Mouse (Mus musculus): ENCODE measurements around the gene 1700037H04Rik. TPM values are rescaled to one million over a fixed set of nuclear protein-coding genes. Genes with fewer than 3 reads are reported as not detected.

1700037H04Rik gene
- polyA plus RNA-seq, 1 experiment from 2014 or later, result 59.5 TPM

GRCm38 (mm10) chr2:131177932-131178331 is 18.1 kb upstream of the 1700037H04Rik start:
- Histone ChIP-seq H3K9me3 (replicated peaks) (no peaks in the 10 kb centered on the region), H3K9ac (0 out of 2 replicates have a peak overlapping the region, but pooled peaks have one; percentile 96), H3K27me3 (peaks cover 10% of the 10 kb centered on the region), H3K27ac (no peak overlapping the region), H3K4me2 (peak overlapping the region; percentile 93), H3K4me1 (replicated peaks) (peaks cover 47% of the 10 kb centered on the region), H3K36me3 (no peaks in the 10 kb centered on the region), H3K4me3 (peak overlapping the region; percentile 78)
- no peak for ATAC-seq (replicated peaks; ENCODE audit: insufficient number of reproducible peaks, insufficient read depth, low FRiP score, low read depth)
- WGBS, result 90% methylated on average over 9 of the region's 9 CpGs

- WGBS, result 60% methylated on average over 5 of the region's 5 CpGs
- H3K9ac ChIP-seq, result no peak overlapping the region
- no peaks in the 10 kb centered on the region for H3K36me3 ChIP-seq
- ATAC-seq (replicated peaks; ENCODE audit: insufficient number of reproducible peaks, insufficient read depth, low FRiP score, low read depth), result no peak
- H3K4me2 ChIP-seq, result peak overlapping the region; percentile 93; the same call in 1 of the 2 replicates
- peaks cover 51% of the 10 kb centered on the region for H3K4me1 ChIP-seq (replicated peaks)
- no peak overlapping the region for H3K4me3 ChIP-seq
- H3K27me3 ChIP-seq, result peaks cover 25% of the 10 kb centered on the region
- no peaks in the 10 kb centered on the region for H3K9me3 ChIP-seq (replicated peaks)
- no peak overlapping the region for H3K27ac ChIP-seq
Observed at GRCm38 (mm10) chr2:131176491-131176890, 16.6 kb upstream of the 1700037H04Rik start.

GRCm38 (mm10) chr2:131175945-131176309 is 16.0 kb upstream of the 1700037H04Rik start:
- peaks cover 55% of the 10 kb centered on the region for H3K4me1 ChIP-seq (replicated peaks)
- peaks cover 30% of the 10 kb centered on the region for H3K27me3 ChIP-seq
- 98% methylated on average over 1 of the region's 1 CpGs for WGBS
- no peak for ATAC-seq (replicated peaks; ENCODE audit: insufficient number of reproducible peaks, insufficient read depth, low FRiP score, low read depth)
- H3K36me3 ChIP-seq, result no peaks in the 10 kb centered on the region
- H3K4me3 ChIP-seq, result no peak overlapping the region
- no peaks in the 10 kb centered on the region for H3K9me3 ChIP-seq (replicated peaks)
- no peak overlapping the region for H3K9ac ChIP-seq
- H3K27ac ChIP-seq, result no peak overlapping the region
- H3K4me2 ChIP-seq, result 0 out of 2 replicates have a peak overlapping the region, but pooled peaks have one; percentile 93

DNA sequence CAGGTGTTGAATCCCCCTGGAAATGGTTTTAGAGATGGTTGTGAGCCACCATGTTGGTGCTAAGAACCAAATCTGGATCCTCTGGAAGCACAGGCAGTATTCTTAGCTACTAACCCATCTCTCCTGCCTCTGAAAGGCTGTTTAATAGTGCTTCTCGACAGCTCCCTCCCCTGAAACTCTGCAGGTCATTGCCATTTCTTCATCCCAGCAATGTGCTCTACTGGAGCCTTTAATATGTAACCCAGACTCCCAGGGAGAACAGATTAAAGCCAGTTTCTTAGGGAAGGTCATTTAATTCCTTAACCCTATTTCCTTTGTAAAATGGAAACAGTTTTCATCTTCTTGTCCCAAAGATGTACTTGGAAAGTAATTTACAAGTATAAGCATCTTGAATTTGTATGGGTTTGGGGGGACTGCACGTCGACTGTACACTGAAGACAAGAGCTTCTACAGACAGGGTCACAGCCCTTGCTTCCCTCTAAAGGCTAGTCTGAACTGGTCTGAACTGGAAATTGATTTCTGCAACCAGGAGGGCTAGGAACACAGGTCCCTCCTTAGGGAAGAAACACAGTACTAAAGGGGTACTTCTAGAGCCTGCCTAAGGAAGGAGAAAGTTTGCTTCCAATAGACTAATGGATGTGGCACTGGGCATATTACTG is 15.5 kb upstream of the 1700037H04Rik start:
- WGBS, result 79% methylated on average over 3 of the region's 3 CpGs
- no peaks in the 10 kb centered on the region for H3K9me3 ChIP-seq (replicated peaks)
- H3K4me1 ChIP-seq (replicated peaks), result peaks cover 56% of the 10 kb centered on the region
- no peak overlapping the region for H3K4me2 ChIP-seq
- no peak overlapping the region for H3K27ac ChIP-seq
- H3K36me3 ChIP-seq, result no peaks in the 10 kb centered on the region
- H3K9ac ChIP-seq, result no peak overlapping the region
- H3K27me3 ChIP-seq, result peaks cover 35% of the 10 kb centered on the region
- no peak overlapping the region for H3K4me3 ChIP-seq
- ATAC-seq (replicated peaks; ENCODE audit: insufficient number of reproducible peaks, insufficient read depth, low FRiP score, low read depth), result no peak

DNA sequence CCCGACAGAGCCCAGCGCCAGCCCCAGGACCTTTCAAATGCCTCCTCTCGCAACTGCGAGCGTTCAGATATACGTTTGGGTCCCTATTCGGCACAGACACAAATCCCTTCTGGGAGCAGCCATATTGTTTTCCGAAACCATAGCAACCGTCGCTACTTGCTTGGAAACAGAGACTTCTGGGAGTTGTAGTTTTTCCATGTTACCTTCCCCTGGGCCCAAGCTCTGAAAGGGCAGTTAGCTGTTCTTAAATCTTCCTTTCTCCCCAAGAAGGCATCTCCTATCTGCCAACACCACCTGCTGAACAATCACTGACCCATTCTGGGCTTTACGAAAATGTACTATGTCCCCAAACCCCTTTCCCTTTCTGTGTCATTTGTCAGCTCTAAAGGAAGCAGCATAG is 14.8 kb upstream of the 1700037H04Rik start:
- H3K4me2 ChIP-seq, result peak overlapping the region; percentile 76
- peaks cover 52% of the 10 kb centered on the region for H3K4me1 ChIP-seq (replicated peaks)
- H3K4me3 ChIP-seq, result peak overlapping the region; percentile 42
- H3K36me3 ChIP-seq, result no peaks in the 10 kb centered on the region
- peaks cover 38% of the 10 kb centered on the region for H3K27me3 ChIP-seq
- 5% methylated on average over 11 of the region's 11 CpGs for WGBS
- H3K9ac ChIP-seq, result no peak overlapping the region
- no peaks in the 10 kb centered on the region for H3K9me3 ChIP-seq (replicated peaks)
- H3K27ac ChIP-seq, result no peak overlapping the region
- ATAC-seq (replicated peaks; ENCODE audit: insufficient number of reproducible peaks, insufficient read depth, low FRiP score, low read depth), result peak; percentile 47; the same call in 1 of the 2 replicates

DNA sequence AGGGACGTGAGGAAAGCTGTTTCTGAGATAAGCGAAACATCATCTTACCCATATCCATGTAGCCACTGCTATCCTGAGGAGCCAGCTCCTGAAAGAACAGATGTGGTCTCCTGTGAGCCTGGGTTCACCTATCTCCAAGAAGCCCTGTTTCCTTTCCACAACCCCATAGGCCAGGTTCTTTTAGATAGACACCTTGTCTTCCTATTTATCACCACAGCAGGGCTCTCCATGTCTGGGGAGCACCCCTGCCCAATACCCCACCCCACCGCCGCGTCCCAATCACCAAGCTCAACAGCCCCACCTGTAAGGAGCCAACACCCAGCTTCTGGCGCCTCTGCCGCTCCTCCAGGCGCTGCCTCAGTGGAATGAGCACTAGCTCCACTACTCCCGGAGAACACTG is 12.4 kb upstream of the 1700037H04Rik start:
- WGBS, result 44% methylated on average over 9 of the region's 9 CpGs
- Histone ChIP-seq H3K4me1 (replicated peaks) (peaks cover 30% of the 10 kb centered on the region), H3K36me3 (no peaks in the 10 kb centered on the region), H3K4me2 (no peak overlapping the region), H3K9ac (no peak overlapping the region), H3K9me3 (replicated peaks) (no peaks in the 10 kb centered on the region), H3K27me3 (peaks cover 42% of the 10 kb centered on the region), H3K4me3 (no peak overlapping the region), H3K27ac (no peak overlapping the region)
- ATAC-seq (replicated peaks; ENCODE audit: insufficient number of reproducible peaks, insufficient read depth, low FRiP score, low read depth), result no peak

DNA sequence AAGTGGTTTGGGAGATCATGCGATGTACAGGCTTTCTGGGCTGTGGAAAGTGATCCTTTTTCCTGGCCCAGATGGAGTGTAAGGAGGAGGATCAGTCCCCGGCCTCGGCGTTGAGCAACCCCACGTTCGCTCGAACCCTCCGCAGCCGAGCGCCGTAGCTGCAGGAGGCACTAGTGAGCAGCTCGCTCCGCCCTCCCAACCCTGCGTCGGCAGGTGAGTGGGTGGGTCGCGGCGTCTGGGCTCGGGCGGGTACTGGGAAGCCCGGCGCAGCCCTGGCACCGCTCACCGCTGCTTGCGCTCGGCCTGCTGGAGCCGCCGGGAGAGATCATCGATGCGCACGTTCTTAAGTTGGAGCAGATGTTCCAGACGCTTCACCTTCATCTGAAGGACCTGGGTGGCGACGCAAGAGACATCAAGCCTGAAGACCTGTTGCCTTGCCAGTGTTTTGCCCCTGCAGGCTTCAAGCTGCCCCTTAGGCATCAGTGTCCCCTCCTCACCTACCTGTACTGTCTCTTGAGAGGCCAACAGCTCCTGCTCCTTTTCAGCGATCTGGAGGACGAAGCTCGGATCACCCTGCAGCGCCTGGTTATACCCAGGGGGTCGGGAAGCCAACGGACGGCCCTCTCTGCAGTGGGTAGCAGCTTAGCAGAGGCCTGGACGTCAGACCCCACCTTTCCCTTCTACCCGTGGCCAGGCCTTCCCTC is 11.7 kb upstream of the 1700037H04Rik start:
- H3K4me1 ChIP-seq (replicated peaks), result peaks cover 22% of the 10 kb centered on the region
- H3K4me3 ChIP-seq, result peak overlapping the region; percentile 32
- 0 out of 2 replicates have a peak, but pooled peaks have one; percentile 23 for ATAC-seq (replicated peaks; ENCODE audit: insufficient number of reproducible peaks, insufficient read depth, low FRiP score, low read depth)
- H3K9ac ChIP-seq, result peak overlapping the region; percentile 19; the same call in 1 of the 2 replicates
- no peaks in the 10 kb centered on the region for H3K9me3 ChIP-seq (replicated peaks)
- no peak overlapping the region for H3K27ac ChIP-seq
- H3K27me3 ChIP-seq, result peaks cover 42% of the 10 kb centered on the region
- no peaks in the 10 kb centered on the region for H3K36me3 ChIP-seq
- WGBS, result 10% methylated on average over 43 of the region's 43 CpGs
- H3K4me2 ChIP-seq, result peak overlapping the region; percentile 59

GRCm38 (mm10) chr2:131170936-131171335 is 11.1 kb upstream of the 1700037H04Rik start:
- peaks cover 42% of the 10 kb centered on the region for H3K27me3 ChIP-seq
- H3K9me3 ChIP-seq (replicated peaks), result no peaks in the 10 kb centered on the region
- no peak for ATAC-seq (replicated peaks; ENCODE audit: insufficient number of reproducible peaks, insufficient read depth, low FRiP score, low read depth)
- H3K4me2 ChIP-seq, result peak overlapping the region; percentile 59
- no peaks in the 10 kb centered on the region for H3K36me3 ChIP-seq
- H3K27ac ChIP-seq, result no peak overlapping the region
- H3K4me3 ChIP-seq, result peak overlapping the region; percentile 32
- WGBS, result 20% methylated on average over 9 of the region's 9 CpGs
- H3K4me1 ChIP-seq (replicated peaks), result peaks cover 18% of the 10 kb centered on the region
- no peak overlapping the region for H3K9ac ChIP-seq

- ATAC-seq (replicated peaks; ENCODE audit: insufficient number of reproducible peaks, insufficient read depth, low FRiP score, low read depth), result no peak
- Histone ChIP-seq H3K4me2 (no peak overlapping the region), H3K4me1 (replicated peaks) (peaks cover 9% of the 10 kb centered on the region; the same call in 1 of the 2 replicates), H3K4me3 (no peak overlapping the region), H3K9me3 (replicated peaks) (no peaks in the 10 kb centered on the region), H3K9ac (no peak overlapping the region), H3K27me3 (peaks cover 41% of the 10 kb centered on the region), H3K27ac (no peak overlapping the region), H3K36me3 (no peaks in the 10 kb centered on the region)
- WGBS, result 55% methylated on average over 1 of the region's 1 CpGs
Observed at GRCm38 (mm10) chr2:131168914-131169313, 9.0 kb upstream of the 1700037H04Rik start.

GRCm38 (mm10) chr2:131167984-131168383 is 8.1 kb upstream of the 1700037H04Rik start:
- H3K4me3 ChIP-seq, result no peak overlapping the region
- no peaks in the 10 kb centered on the region for H3K36me3 ChIP-seq
- ATAC-seq (replicated peaks; ENCODE audit: insufficient number of reproducible peaks, insufficient read depth, low FRiP score, low read depth), result no peak
- no peak overlapping the region for H3K27ac ChIP-seq
- H3K9me3 ChIP-seq (replicated peaks), result no peaks in the 10 kb centered on the region
- H3K9ac ChIP-seq, result no peak overlapping the region
- WGBS, result 72% methylated on average over 6 of the region's 6 CpGs
- H3K4me1 ChIP-seq (replicated peaks), result peaks cover 9% of the 10 kb centered on the region; the same call in 1 of the 2 replicates
- H3K4me2 ChIP-seq, result no peak overlapping the region
- peaks cover 32% of the 10 kb centered on the region for H3K27me3 ChIP-seq

DNA sequence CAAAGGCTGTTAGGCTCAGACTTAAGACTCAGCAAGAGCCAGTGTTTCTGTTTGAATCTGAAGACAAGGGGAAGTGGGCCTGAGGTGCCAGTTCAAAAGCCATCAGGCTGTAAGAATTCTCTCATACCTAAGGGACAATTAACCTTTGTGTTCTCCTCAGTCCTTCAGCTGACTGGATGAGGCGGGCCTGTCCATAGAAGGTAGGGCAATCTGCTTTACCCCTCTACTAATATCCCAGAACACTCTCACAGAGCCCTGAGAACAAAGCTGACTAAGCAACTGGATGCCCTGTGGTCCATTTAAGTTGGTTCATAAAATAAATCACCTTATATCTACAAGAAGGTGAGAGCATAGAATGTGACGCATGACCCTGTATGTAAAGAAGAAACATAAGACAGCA is 6.3 kb upstream of the 1700037H04Rik start:
- no peak overlapping the region for H3K4me2 ChIP-seq
- peaks cover 14% of the 10 kb centered on the region for H3K27me3 ChIP-seq
- no peak overlapping the region for H3K9ac ChIP-seq
- WGBS, result 92% methylated on average over 2 of the region's 2 CpGs
- no peak for ATAC-seq (replicated peaks; ENCODE audit: insufficient number of reproducible peaks, insufficient read depth, low FRiP score, low read depth)
- no peak overlapping the region for H3K4me3 ChIP-seq
- H3K9me3 ChIP-seq (replicated peaks), result no peaks in the 10 kb centered on the region
- H3K27ac ChIP-seq, result no peak overlapping the region
- H3K36me3 ChIP-seq, result no peaks in the 10 kb centered on the region
- H3K4me1 ChIP-seq (replicated peaks), result 0 out of 2 replicates have a peak, but pooled peaks cover 3% of the 10 kb centered on the region

Measured in heart, embryonic 15.5 days (tissue).